Mouse (Mus musculus): ENCODE data around the gene Gm42906. TPM values are rescaled to one million over a fixed set of nuclear protein-coding genes. Genes with fewer than 3 reads are reported as not detected.
A peak's percentile ranks its signal among the peaks of the same experiment; 100 is the strongest.

The Gm42906 gene
- total and polyA plus RNA-seq, 3 experiments, result not detected

- DNase-seq (ENCODE audit: extremely low read depth), result peak; percentile 25
- H3K79me2 ChIP-seq (replicated peaks; ENCODE audit: control insufficient read depth, extremely low read depth, insufficient read depth, poor library complexity, severe bottlenecking), result no peaks in the 10 kb centered on the region
- H3K4me2 ChIP-seq (ENCODE audit: insufficient read depth, low read depth, poor library complexity, severe bottlenecking), result no peak overlapping the region
- H3K27ac ChIP-seq (ENCODE audit: insufficient read depth, low read depth), result no peak overlapping the region
- dilution Hi-C loops (cut with MboI; ENCODE audit: extremely low pct_ligation_motif_present, extremely low pct_unique_long_range_greater_than_20kb, low sequenced_read_pairs) (no loop called here), in situ Hi-C loops (cut with MboI; ENCODE audit: low pct_ligation_motif_present, low pct_unique_long_range_greater_than_20kb, low sequenced_read_pairs) (no loop called here)
- no peak for TF ChIP-seq TCF12 (IDR thresholded peaks at IDR 0.05; ENCODE audit: low read depth, low read length)
- TF ChIP-seq MAX (IDR thresholded peaks at IDR 0.05; ENCODE audit: low read length), result no peak
- no peak for TF ChIP-seq PAX5 (IDR thresholded peaks at IDR 0.05; ENCODE audit: low read length)
- TF ChIP-seq ETS1 (conservative IDR thresholded peaks at IDR 0.05; ENCODE audit: low read depth, low read length), result no peak
- no peak for TF ChIP-seq CTCF (conservative IDR thresholded peaks at IDR 0.05 in 1 of 2, IDR thresholded peaks at IDR 0.05 in 1 of 2; ENCODE audit: low read depth in 2 of 2, low read length in 2 of 2)
- TF ChIP-seq ZKSCAN1 (IDR thresholded peaks at IDR 0.05; ENCODE audit: borderline replicate concordance, low read depth, low read length), result no peak
- no peak for TF ChIP-seq UBTF (IDR thresholded peaks at IDR 0.05; ENCODE audit: low read depth, low read length)
- TF ChIP-seq JUND (conservative IDR thresholded peaks at IDR 0.05; ENCODE audit: low read depth, low read length), result peak; percentile 48; the same call in 1 of the 2 replicates
- TF ChIP-seq KAT2A (IDR thresholded peaks at IDR 0.05; ENCODE audit: insufficient replicate concordance, low read length), result no peak
- no peak for TF ChIP-seq MYC (IDR thresholded peaks at IDR 0.05; ENCODE audit: low read depth, low read length)
- no peak for TF ChIP-seq RAD21 (IDR thresholded peaks at IDR 0.05; ENCODE audit: low read depth, low read length)
- no peak for TF ChIP-seq CHD1 (IDR thresholded peaks at IDR 0.05; ENCODE audit: low read depth, low read length)
- no peak for TF ChIP-seq NELFE (IDR thresholded peaks at IDR 0.05; ENCODE audit: low read depth, low read length)
- no peak; the same call in 1 of the 2 replicates for TF ChIP-seq IRF4 (IDR thresholded peaks at IDR 0.05; ENCODE audit: low read depth, low read length)
- TF ChIP-seq EP300 (IDR thresholded peaks at IDR 0.05; ENCODE audit: low read length), result peak; percentile 42; the same call in 1 of the 2 replicates
- peak; percentile 88 for TF ChIP-seq ZNF384 (IDR thresholded peaks at IDR 0.05; ENCODE audit: low read depth, low read length)
- no peak for TF ChIP-seq POLR2AphosphoS2 (IDR thresholded peaks at IDR 0.05; ENCODE audit: low read depth, low read length)
- no peak for TF ChIP-seq MEF2A (IDR thresholded peaks at IDR 0.05; ENCODE audit: borderline replicate concordance, low read depth, low read length)
- TF ChIP-seq HCFC1 (IDR thresholded peaks at IDR 0.05; ENCODE audit: low read depth, low read length), result no peak
- TF ChIP-seq GABPA (IDR thresholded peaks at IDR 0.05; ENCODE audit: insufficient replicate concordance, low read depth, low read length), result no peak
- TF ChIP-seq USF2 (conservative IDR thresholded peaks at IDR 0.05; ENCODE audit: low read depth, low read length), result no peak
- TF ChIP-seq MXI1 (IDR thresholded peaks at IDR 0.05; ENCODE audit: low read depth, low read length), result no peak
- no peak for TF ChIP-seq E2F4 (IDR thresholded peaks at IDR 0.05; ENCODE audit: insufficient replicate concordance, low read depth, low read length)
- TF ChIP-seq ELF1 (IDR thresholded peaks at IDR 0.05; ENCODE audit: low read depth, low read length), result peak; percentile 47; the same call in 1 of the 2 replicates
- no peak for TF ChIP-seq MAZ (IDR thresholded peaks at IDR 0.05; ENCODE audit: low read depth, low read length)
- TF ChIP-seq ZMIZ1 (IDR thresholded peaks at IDR 0.05; ENCODE audit: low read depth, low read length), result no peak
- no peak for TF ChIP-seq TBP (conservative IDR thresholded peaks at IDR 0.05; ENCODE audit: low read depth, low read length)
- no peak for TF ChIP-seq POLR2A (IDR thresholded peaks at IDR 0.05; ENCODE audit: low read depth, low read length)
- peak; percentile 38; the same call in 1 of the 2 replicates for TF ChIP-seq JUN (IDR thresholded peaks at IDR 0.05; ENCODE audit: insufficient read depth, low read depth, low read length)
- no peak for TF ChIP-seq ZC3H11A (IDR thresholded peaks at IDR 0.05; ENCODE audit: low read depth, low read length)
- no peak for TF ChIP-seq USF1 (IDR thresholded peaks at IDR 0.05; ENCODE audit: low read depth, low read length)
- no peak for TF ChIP-seq CHD2 (IDR thresholded peaks at IDR 0.05; ENCODE audit: low read length)
- no peak for TF ChIP-seq NRF1 (IDR thresholded peaks at IDR 0.05; ENCODE audit: low read depth, low read length)
- TF ChIP-seq MAFK (IDR thresholded peaks at IDR 0.05; ENCODE audit: insufficient replicate concordance, low read length), result no peak
- 0 out of 2 replicates have a peak, but pooled peaks have one; percentile 9 for TF ChIP-seq BHLHE40 (IDR thresholded peaks at IDR 0.05; ENCODE audit: low read depth, low read length)
- no peak for TF ChIP-seq SMC3 (IDR thresholded peaks at IDR 0.05; ENCODE audit: low read depth, low read length)
- TF ChIP-seq SIN3A (IDR thresholded peaks at IDR 0.05; ENCODE audit: low read length), result no peak
- TF ChIP-seq RCOR1 (conservative IDR thresholded peaks at IDR 0.05; ENCODE audit: low read depth, low read length), result no peak
- no peaks in the 10 kb centered on the region for H3K36me3 ChIP-seq (replicated peaks in 1 of 2; ENCODE audit: control insufficient read depth in 1 of 2, insufficient read depth in 1 of 2, low read length in 1 of 2)
- no peak overlapping the region for H3K4me3 ChIP-seq (replicated peaks in 1 of 3; ENCODE audit: low read depth in 2 of 3, low read length in 2 of 3, poor library complexity in 1 of 3)
- H3K4me1 ChIP-seq (ENCODE audit: control insufficient read depth in 1 of 2, insufficient read depth in 2 of 2), result peaks cover 0 to 9% of the 10 kb centered on the region in 2 experiments; a peak in 2 of 4 replicates
- no peaks in the 10 kb centered on the region for H3K27me3 ChIP-seq (replicated peaks)
- H3K9ac ChIP-seq (ENCODE audit: insufficient read depth, low read depth), result no peak overlapping the region
- no peaks in the 10 kb centered on the region for H3K9me3 ChIP-seq (replicated peaks; ENCODE audit: low read length)
Observed at GRCm38 (mm10) chr5:151333191-151333594, 94.8 kb downstream of the Gm42906 start.
